Mouse (Mus musculus) macrophage (primary cell): ENCODE measurements around the gene Mogs. TPM values are rescaled to one million over a fixed set of nuclear protein-coding genes. Genes with fewer than 3 reads are reported as not detected.

Source experiments
- H3K27ac ChIP-seq: fragments of 350-480 bp; formaldehyde crosslinking; 2 replicates; pipeline ENCODE4 v1.9.0; 2021
- H3K36me3 ChIP-seq: fragments of 350-480 bp; formaldehyde crosslinking; 2 replicates; pipeline ENCODE4 v1.9.0; 2021; ENCODE audit errors: inconsistent target
- H3K4me3 ChIP-seq: fragments of 350-480 bp; formaldehyde crosslinking; 2 replicates; pipeline ENCODE4 v1.9.0; 2021; ENCODE audit errors: inconsistent target
- H3K79me2 ChIP-seq: fragments of 350-480 bp; formaldehyde crosslinking; 2 replicates; pipeline ENCODE4 v1.9.0; 2021; ENCODE audit errors: inconsistent target
- WGBS: methylation state at CpG from one replicate; pipeline ENCODE4 v1.1.7; 2026; ENCODE audit warnings: inconsistent platforms; ENCODE audit not compliant: missing documents; 5-methylcytosine and 5-hydroxymethylcytosine counted together
- polyA plus RNA-seq: library from polyadenylated mRNA; stranded (reverse); fragments of 250-400 nt; gene quantifications from 3 replicates; pipeline ENCODE4 v1.2.4, GENCODE M21; 2018; ENCODE audit warnings: inconsistent platforms

Gene Mogs
- polyA plus RNA-seq, 1 experiment from 2014 or later, result 8.4 TPM

GRCm38 (mm10) chr6:83121863-83122710, 6.8 kb downstream of the Mogs start:
- Histone ChIP-seq H3K4me3 (peak overlapping the region; percentile 31), H3K79me2 (peaks cover 8% of the 10 kb centered on the region; the same call in 1 of the 2 replicates), H3K36me3 (no peaks in the 10 kb centered on the region), H3K27ac (no peak overlapping the region)
- 7% methylated on average over 50 of the region's 52 CpGs for WGBS

- Histone ChIP-seq H3K79me2 (peaks cover 8% of the 10 kb centered on the region; the same call in 1 of the 2 replicates), H3K36me3 (no peaks in the 10 kb centered on the region), H3K4me3 (no peak overlapping the region), H3K27ac (no peak overlapping the region)
- WGBS, result 99% methylated on average over 5 of the region's 5 CpGs
These were observed 7.7 kb downstream of the Mogs start for GRCm38 (mm10) chr6:83122961-83123360.

- peak overlapping the region; percentile 51 for H3K27ac ChIP-seq
- peak overlapping the region; percentile 97 for H3K4me3 ChIP-seq
- H3K79me2 ChIP-seq, result peaks cover 8% of the 10 kb centered on the region; the same call in 1 of the 2 replicates
- no peaks in the 10 kb centered on the region for H3K36me3 ChIP-seq
- WGBS, result under 1% methylated on average over 30 of the region's 30 CpGs
These were observed 9.6 kb downstream of the Mogs start for GRCm38 (mm10) chr6:83124851-83125312.

GRCm38 (mm10) chr6:83125331-83125730, 10.0 kb downstream of the Mogs start, which contains the start of gene Ino80b:
Ino80b (minus strand) TSS chr6:83125431.
- Histone ChIP-seq H3K36me3 (no peaks in the 10 kb centered on the region), H3K27ac (peak within 1 kb of the TSS; percentile 51), H3K79me2 (peaks cover 8% of the 10 kb centered on the region; the same call in 1 of the 2 replicates), H3K4me3 (peak within 1 kb of the TSS; percentile 97)
- 43% methylated on average over 5 of the region's 5 CpGs for WGBS

GRCm38 (mm10) chr6:83127419-83127818, 12.1 kb downstream of the Mogs start:
- Histone ChIP-seq H3K4me3 (no peak overlapping the region), H3K79me2 (peaks cover 8% of the 10 kb centered on the region; the same call in 1 of the 2 replicates), H3K27ac (no peak overlapping the region), H3K36me3 (no peaks in the 10 kb centered on the region)
- WGBS, result 97% methylated on average over 5 of the region's 5 CpGs

- WGBS, result 12% methylated on average over 6 of the region's 6 CpGs
- H3K27ac ChIP-seq, result peak overlapping the region; percentile 16
- no peaks in the 10 kb centered on the region for H3K79me2 ChIP-seq
- H3K36me3 ChIP-seq, result no peaks in the 10 kb centered on the region
- no peak overlapping the region for H3K4me3 ChIP-seq
These were observed 16.3 kb downstream of the Mogs start for GRCm38 (mm10) chr6:83131469-83132034.

- no peaks in the 10 kb centered on the region for H3K36me3 ChIP-seq
- 78% methylated on average over 9 of the region's 9 CpGs for WGBS
- no peaks in the 10 kb centered on the region for H3K79me2 ChIP-seq
- no peak overlapping the region for H3K4me3 ChIP-seq
- peak overlapping the region; percentile 16 for H3K27ac ChIP-seq
These were observed 17.1 kb downstream of the Mogs start for GRCm38 (mm10) chr6:83132176-83132919.

GRCm38 (mm10) chr6:83134226-83134625, 18.9 kb downstream of the Mogs start:
- 67% methylated on average over 3 of the region's 3 CpGs for WGBS
- no peaks in the 10 kb centered on the region for H3K79me2 ChIP-seq
- no peaks in the 10 kb centered on the region for H3K36me3 ChIP-seq
- H3K4me3 ChIP-seq, result no peak overlapping the region
- H3K27ac ChIP-seq, result no peak overlapping the region

GRCm38 (mm10) chr6:83134951-83135513, 19.7 kb downstream of the Mogs start, which contains the start of gene Rtkn:
Rtkn (plus strand) TSS chr6:83135463.
- no peak within 1 kb of the TSS for H3K27ac ChIP-seq
- no peak within 1 kb of the TSS for H3K4me3 ChIP-seq
- 62% methylated on average over 7 of the region's 7 CpGs for WGBS
- H3K79me2 ChIP-seq, result no peaks in the 10 kb centered on the region
- no peaks in the 10 kb centered on the region for H3K36me3 ChIP-seq

GRCm38 (mm10) chr6:83135571-83136161, 20.4 kb downstream of the Mogs start:
- no peak overlapping the region for H3K4me3 ChIP-seq
- 49% methylated on average over 33 of the region's 37 CpGs for WGBS
- H3K27ac ChIP-seq, result no peak overlapping the region

GRCm38 (mm10) chr6:83136291-83136880, 21.1 kb downstream of the Mogs start:
- H3K36me3 ChIP-seq, result no peaks in the 10 kb centered on the region
- peak overlapping the region; percentile 28 for H3K4me3 ChIP-seq
- no peaks in the 10 kb centered on the region for H3K79me2 ChIP-seq
- 81% methylated on average over 4 of the region's 5 CpGs for WGBS
- H3K27ac ChIP-seq, result no peak overlapping the region

More at GRCm38 (mm10) chr6:83135571-83136161, 20.4 kb downstream of the Mogs start:
- no peaks in the 10 kb centered on the region for H3K79me2 ChIP-seq
- no peaks in the 10 kb centered on the region for H3K36me3 ChIP-seq

GRCm38 (mm10) chr6:83136881-83137575, 21.7 kb downstream of the Mogs start:
- H3K79me2 ChIP-seq, result no peaks in the 10 kb centered on the region
- H3K36me3 ChIP-seq, result no peaks in the 10 kb centered on the region
- peak overlapping the region; percentile 28 for H3K4me3 ChIP-seq
- H3K27ac ChIP-seq, result peak overlapping the region; percentile 33; the same call in 1 of the 2 replicates
- 24% methylated on average over 26 of the region's 26 CpGs for WGBS

- 10% methylated on average over 12 of the region's 12 CpGs for WGBS
- Histone ChIP-seq H3K79me2 (no peaks in the 10 kb centered on the region), H3K27ac (peak overlapping the region; percentile 33; the same call in 1 of the 2 replicates), H3K4me3 (peak overlapping the region; percentile 28), H3K36me3 (no peaks in the 10 kb centered on the region)
These were observed 22.3 kb downstream of the Mogs start for GRCm38 (mm10) chr6:83137576-83137950.
